Mouse (Mus musculus) adrenal gland, postnatal 36 days (tissue): ENCODE measurements at regions not wholly inside any gene's neighbourhood (a gene's known extent, or its start where the extent isn't known, plus 50 kb on each side); places are given as distances from the start of the nearest gene placed in this dataset.

Source experiments
- DNase-seq, 2 experiments: peaks; one replicate each; pipeline ENCODE4 v3.0.0; 2021; ENCODE audit warnings: mixed read lengths in 1 of 2

DNA sequence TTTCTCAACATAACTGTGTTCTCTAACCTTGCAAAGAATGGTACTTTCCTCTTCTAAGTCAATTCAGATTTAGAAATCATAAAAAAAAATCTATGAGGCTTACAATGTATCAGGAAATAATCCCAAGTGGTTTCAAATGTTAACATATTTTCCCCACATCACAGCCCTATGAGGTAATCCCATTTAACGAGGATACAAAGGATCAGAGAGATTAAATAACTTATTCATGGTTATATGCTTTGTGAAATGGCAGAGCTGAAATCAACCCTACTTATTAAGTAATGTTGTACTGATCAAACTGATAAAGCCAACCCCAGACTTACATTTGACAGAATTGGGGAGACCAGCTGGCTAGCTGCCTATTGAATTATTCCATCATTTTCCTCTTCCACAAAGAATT, 614.4 kb downstream of the Ntrk3 start:
- DNase-seq = no peak

DNA sequence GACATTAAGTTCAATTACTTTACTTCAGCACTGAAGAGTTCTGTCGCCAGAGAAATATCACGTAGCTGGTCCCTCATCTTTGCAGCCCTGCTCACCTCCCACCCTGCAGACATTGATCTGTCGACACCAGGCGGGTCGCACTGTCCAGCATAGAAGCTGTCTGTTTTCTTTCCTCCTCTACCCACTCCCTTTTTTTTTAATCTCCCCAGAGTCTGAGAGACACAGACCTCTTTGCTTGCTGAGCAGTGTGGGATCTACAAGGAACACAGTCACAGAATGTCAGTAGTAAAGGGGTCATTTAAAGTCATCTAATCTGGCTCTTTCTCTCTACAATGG, 616.7 kb downstream of the Ntrk3 start:
- no peak for DNase-seq

- DNase-seq = no peak
Measured at GRCm38 (mm10) chr7:78120462-78121150, 617.2 kb downstream of the Ntrk3 start.

DNA sequence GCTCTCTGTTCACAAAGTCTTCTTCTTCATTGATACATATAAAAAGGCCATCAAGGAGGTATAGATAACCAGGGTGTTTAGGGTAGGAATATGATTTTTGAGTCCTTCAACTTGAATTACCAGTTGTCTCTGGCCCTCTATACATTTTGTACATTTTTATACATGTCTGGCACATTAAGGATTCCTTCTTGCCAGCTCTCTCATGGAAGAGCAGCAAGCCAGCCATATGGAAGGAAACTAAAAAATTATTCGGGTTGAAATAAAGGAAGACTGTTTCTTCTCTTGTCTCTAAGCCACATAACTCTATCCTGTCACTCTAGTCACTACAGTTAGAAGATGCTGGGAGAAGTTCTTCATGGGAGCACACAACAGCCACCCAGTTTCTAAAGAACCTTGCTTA, 618.0 kb downstream of the Ntrk3 start:
- DNase-seq = no peak

- DNase-seq = no peak
Measured at GRCm38 (mm10) chr7:78111291-78111690, 626.5 kb downstream of the Ntrk3 start.

DNA sequence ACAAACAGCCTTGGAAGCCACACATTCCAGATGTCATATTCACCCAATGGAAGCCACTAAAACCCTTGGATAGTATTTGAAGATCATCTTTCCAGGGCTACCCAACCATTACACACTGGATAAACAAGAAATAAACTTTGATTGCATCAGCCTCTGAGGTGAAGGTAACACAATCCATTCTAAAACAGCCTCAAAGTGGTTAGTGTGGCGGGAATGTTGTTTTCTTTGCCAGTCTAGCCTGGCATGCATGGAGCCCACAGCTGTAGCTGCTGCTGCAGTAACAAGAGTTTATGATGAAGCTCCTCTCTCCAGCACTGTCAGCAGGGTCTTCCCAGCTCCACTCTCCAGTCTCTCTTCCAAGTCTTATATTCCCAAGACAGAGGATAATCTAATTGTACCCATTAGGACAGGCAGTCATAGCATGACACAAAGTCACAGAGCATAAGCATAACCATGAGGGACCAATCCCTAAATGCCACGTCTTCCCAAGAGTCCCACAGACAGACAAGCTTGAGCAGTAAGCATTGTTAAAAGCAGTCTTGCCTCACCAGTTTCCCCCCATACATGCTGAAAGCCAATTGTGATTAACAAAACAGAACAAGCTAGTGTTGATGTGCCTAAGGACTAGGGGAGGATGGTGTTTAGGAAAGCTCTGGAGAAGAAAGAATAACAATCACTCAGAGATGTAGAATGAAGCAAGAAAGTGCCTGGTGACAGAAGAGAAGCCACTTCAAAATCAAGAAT, 634.1 kb downstream of the Ntrk3 start:
- no peak for DNase-seq

DNA sequence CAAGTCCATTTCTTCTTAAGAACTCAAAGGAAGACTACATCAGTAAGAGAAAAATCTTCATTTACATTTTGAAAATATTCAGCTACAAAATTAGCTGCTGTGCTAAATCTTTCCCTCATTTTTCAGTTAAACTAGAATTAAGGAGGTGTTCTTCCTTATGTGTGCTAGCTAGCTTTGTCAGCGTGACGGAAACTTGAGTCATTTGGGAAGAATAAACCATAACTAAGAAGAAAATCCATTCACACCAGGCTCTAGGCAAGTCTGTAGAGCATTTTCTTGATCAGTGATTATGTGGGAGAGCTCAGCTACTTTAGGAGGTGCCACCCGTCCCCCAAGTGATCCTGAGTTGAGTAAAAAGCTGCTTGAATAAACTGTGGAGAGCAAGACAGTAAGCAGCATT, 635.4 kb downstream of the Ntrk3 start:
- DNase-seq = no peak

DNA sequence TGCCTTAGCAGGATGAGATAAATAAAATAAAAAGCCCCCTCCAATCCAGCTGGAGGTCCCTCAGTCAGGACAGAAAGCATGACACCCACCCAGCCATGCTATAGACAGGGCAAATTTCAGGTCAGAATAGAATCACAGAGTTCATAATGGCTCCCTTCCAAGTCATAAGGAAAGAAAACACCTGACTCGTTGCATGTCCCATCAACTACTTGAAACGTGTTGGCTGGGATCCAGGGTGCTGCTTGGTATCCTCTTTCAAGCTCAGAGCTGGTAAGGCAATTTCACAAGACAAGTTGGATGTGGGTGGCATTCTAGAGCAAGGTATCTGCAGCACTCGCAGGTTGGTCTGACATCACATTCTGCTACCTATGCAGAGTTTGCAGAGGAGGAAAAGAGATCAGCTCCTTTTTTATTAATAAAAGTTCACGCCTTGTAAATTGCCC, 651.2 kb downstream of the Ntrk3 start:
- DNase-seq = no peak

DNA sequence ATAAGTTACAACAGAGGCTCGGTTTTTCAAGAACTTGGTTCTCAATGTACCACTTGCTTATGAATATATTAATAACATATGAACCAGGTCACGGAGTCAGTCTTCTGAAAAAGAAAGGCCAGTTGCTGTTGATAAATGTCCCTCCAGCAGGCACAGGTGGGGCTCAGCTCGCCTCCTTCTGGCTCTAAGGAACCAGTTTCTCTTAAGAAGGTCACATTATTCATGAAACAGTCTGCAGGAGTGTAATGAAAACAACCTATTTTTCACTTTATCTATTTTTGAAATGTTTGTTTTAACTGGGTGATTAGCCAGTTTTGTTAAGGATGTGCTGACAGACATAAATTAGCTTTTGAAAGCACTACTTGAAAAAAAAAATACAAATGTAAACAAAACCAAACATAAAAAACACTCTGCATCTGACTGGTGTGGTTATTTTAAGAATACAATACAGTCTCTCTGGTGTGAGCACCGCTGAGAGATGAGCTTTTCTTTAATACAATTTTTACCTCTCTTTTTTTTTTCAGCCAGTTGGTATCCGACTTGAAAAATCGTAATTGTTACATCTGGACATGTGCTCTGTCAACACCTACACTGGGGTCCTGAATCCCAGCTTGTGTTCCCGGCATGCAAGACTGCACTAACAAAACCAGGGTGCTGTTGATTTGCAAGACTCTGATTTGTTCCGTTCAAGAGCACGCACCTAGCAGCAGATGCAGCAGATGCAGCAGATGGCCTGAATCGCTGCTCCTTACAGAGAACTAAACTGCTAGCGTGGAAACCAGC, 651.8 kb downstream of the Ntrk3 start:
- no peak for DNase-seq

GRCm38 (mm10) chr7:78079708-78080107, 658.1 kb downstream of the Ntrk3 start:
- no peak for DNase-seq

DNA sequence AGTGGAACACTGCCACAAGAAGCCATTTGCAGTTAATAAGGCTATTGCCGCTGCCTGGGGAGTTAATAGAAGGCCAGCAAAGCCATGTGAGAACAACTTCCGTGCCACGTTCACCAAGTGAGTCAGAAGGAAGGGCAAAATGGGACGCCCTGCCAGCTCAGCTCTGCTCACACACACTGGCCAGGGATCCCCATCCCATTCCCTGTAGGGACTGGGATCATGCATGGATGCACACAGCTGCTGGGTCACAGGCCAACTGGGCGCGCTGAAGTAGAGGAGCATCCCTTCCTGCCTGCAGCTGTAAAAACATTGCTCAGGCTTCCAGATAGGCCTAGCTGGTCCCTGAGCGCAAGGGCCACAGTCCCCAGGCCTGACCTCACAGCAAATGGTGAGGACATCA, 666.7 kb downstream of the Ntrk3 start:
- DNase-seq = peak in 1 of 2 experiments; percentile 6

GRCm38 (mm10) chr7:78061631-78062030, 676.2 kb downstream of the Ntrk3 start:
- peak in 1 of 2 experiments; percentile 11 for DNase-seq

GRCm38 (mm10) chr7:78049606-78050005, 688.2 kb downstream of the Ntrk3 start:
- peak in 1 of 2 experiments; percentile 11 for DNase-seq

GRCm38 (mm10) chr7:78045456-78045855, 692.4 kb downstream of the Ntrk3 start:
- no peak for DNase-seq

GRCm38 (mm10) chr7:78031032-78031431, 706.8 kb downstream of the Ntrk3 start:
- DNase-seq = no peak

GRCm38 (mm10) chr7:78026992-78027615, 710.7 kb downstream of the Ntrk3 start:
- DNase-seq = peak; percentile 17 to 20

DNA sequence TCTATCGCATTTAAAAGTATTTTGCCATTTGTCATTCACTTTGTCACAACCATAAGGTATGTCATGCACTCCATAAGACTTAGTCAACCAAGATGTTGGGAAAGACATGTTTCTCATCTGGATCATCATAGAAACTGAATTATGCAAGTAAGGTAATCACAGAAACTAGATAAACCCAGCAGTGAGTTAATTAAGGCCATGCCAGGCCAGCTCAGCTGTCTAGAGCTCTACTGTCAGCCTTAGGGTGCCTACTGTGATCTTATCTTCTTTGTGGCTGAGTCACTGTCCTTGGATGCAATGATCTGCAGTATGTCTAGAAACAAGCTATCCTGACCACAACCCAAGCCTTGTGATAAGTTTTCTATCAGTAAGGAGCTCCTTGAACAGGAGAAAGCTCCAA, 714.2 kb downstream of the Ntrk3 start:
- DNase-seq = peak; percentile 47 to 54

DNA sequence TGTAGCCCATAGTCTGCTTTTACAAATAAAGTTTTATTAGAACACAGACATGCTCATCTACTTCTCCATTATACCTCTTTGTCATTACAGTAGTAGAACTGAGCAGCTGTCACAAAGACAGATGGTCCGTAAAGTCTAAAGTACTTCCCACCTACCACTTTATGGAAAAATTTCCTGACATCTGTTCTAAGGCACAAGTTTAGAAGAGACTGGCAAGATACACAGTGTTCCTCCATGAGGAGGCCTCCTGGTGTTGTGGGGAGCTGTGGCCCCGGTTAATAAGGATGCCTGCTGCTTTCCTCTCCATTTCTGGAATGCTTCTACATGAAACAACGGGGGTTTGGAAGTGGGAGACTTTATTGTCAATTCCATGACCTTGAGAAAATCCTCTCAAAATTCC, 714.7 kb downstream of the Ntrk3 start:
- no peak for DNase-seq

GRCm38 (mm10) chr7:78013631-78014030, 724.2 kb downstream of the Ntrk3 start:
- no peak for DNase-seq

DNA sequence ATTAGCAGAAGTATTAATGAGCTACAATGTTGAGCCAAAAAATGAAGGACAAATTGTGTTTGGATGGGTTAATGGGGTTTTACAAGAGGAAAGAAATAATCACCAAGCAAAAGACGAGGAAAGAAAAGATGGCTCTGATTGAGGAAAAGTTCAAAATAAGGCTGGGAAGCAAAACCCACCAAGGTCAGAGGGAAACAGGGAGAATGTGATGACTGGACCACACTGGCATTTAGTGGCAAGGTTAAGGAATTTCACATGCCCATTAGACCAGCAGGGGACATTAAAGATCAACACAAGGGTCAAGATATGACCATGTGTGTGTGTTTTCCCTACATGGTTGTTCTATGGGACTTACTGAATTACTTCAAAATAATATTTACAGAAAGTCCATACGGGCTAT, 734.7 kb downstream of the Ntrk3 start:
- DNase-seq = no peak

GRCm38 (mm10) chr7:77993840-77994239, 744.0 kb downstream of the Ntrk3 start:
- no peak for DNase-seq

- DNase-seq = no peak
Measured at GRCm38 (mm10) chr7:77990150-77990549, 747.7 kb downstream of the Ntrk3 start.

DNA sequence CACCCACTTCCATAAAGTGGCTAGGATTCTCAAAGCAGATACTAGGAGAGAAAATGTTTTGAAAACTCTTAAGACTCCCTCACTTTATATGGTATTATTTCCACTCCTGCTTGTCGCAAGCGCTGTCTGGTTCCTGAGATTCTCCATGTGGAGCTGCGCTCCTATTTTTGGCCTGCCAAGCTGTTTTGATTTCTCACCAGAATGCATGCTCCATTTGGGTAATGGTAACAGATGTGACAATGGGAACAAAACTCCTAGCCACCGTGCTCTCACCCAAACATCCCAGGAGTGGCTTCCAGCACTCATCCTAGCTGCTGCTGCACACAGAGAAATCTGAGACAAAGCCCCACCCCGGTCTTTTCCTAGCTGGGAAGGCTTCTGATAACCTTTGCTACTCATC, 749.6 kb downstream of the Ntrk3 start:
- DNase-seq = no peak
